Comparison of ENCODE assay signal across 25 mouse cellular contexts in the genomic region with DNA sequence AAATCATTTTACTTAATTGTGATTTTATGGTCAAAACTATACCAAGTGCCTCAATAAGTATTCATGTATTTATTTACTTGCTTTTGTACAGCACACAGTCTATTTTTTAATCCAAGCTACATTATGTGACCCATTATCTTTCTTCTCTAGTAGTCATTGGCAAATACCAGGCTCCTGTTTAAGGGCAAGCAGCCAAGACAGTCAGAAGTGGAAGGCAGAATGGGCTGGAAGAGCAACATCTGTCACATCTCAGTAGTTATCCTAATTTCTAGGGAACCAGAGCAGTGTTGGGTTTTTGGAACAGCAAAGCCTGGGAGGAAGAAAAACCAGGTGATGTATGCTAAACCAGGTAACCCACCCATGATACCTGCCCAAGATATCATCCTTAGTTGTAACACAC.
DNase-seq lines count a peak whose midpoint lies in the region; ATAC-seq and TF ChIP-seq lines count a peak whose summit lies in the region.
"Had no signal": no experiment of that assay in that cellular context is flagged by ENCODE, and none has a peak within 500 bp of the region (broad histone marks: within the 10 kb centered on the region; RNA-seq: fewer than 3 reads in every experiment).

No protein-coding gene starts in this region.

- peak; percentile 49 to 53 for DNase-seq in cerebellum, postnatal 10 days
- DNase-seq in cerebellum, adult 11 months, result no peak
- DNase-seq in lung, embryonic 14.5 days, result peak; percentile 5
- no peak for DNase-seq in lung, postnatal 36 days
- DNase-seq in brain, adult 2 months (ENCODE audit: low read depth, low spot score), result peak; percentile 1
- no peak for DNase-seq in embryo, embryonic 11 days
- DNase-seq: adrenal gland, adult 2 months; adrenal gland, postnatal 14 days; B cell, adult 2 months; cerebellum, adult 11-12 months; cerebellum, adult 9-10 months; gastrocnemius, postnatal 10 days; gastrocnemius, postnatal 36 days; kidney, adult 18-20 months had no signal

- no peak overlapping the region for H3K27ac ChIP-seq in lung, embryonic 14.5 days (ENCODE audit: low read depth)
- H3K27ac ChIP-seq: forebrain, embryonic 10.5 days; forebrain, embryonic 13.5 days; hindbrain, embryonic 13.5 days had no signal

- no peak for ATAC-seq in lung, embryonic 14.5 days (ENCODE audit: insufficient read depth)
- ATAC-seq: forebrain, embryonic 13.5 days; forebrain, embryonic 16.5 days; hindbrain, embryonic 16.5 days; inflammation-experienced regulatory T-cells, adult 6 months; intestine, embryonic 16.5 days; Patski had no signal

- H3K27me3 ChIP-seq in lung, embryonic 14.5 days (ENCODE audit: insufficient read depth, low read length), result no peaks in the 10 kb centered on the region
- H3K27me3 ChIP-seq: CH12.LX; forebrain, embryonic 13.5 days; hindbrain, embryonic 13.5 days had no signal

- H3K4me2 ChIP-seq in lung, embryonic 14.5 days, result no peak overlapping the region
- H3K4me2 ChIP-seq: forebrain, embryonic 13.5 days; heart, embryonic 11.5 days; hindbrain, embryonic 13.5 days had no signal

- no peaks in the 10 kb centered on the region for H3K4me1 ChIP-seq in lung, embryonic 14.5 days (ENCODE audit: insufficient read depth)
- H3K4me1 ChIP-seq: forebrain, embryonic 10.5 days; forebrain, embryonic 13.5 days; hindbrain, embryonic 13.5 days had no signal

- H3K36me3 ChIP-seq in lung, embryonic 14.5 days (ENCODE audit: insufficient read depth), result no peaks in the 10 kb centered on the region
- H3K36me3 ChIP-seq: forebrain, embryonic 10.5 days; G1E; hindbrain, embryonic 13.5 days had no signal

- TF ChIP-seq CTCF in lung, embryonic 14.5 days (IDR thresholded peaks at IDR 0.05; ENCODE audit: low read depth), result no peak

- no peaks in the 10 kb centered on the region for H3K9me3 ChIP-seq in lung, embryonic 14.5 days (ENCODE audit: low read depth, low read length)
- H3K9me3 ChIP-seq: forebrain, embryonic 10.5 days; forebrain, embryonic 13.5 days; G1E; hindbrain, embryonic 13.5 days had no signal

- no peak overlapping the region for H3K4me3 ChIP-seq in lung, embryonic 14.5 days (ENCODE audit: low read depth, low read length)
- H3K4me3 ChIP-seq: forebrain, embryonic 10.5 days; forebrain, embryonic 13.5 days; hindbrain, embryonic 13.5 days had no signal

- H3K9ac ChIP-seq in lung, embryonic 14.5 days, result no peak overlapping the region
- H3K9ac ChIP-seq: forebrain, embryonic 13.5 days; hindbrain, embryonic 13.5 days had no signal

Comparison
In these comparisons a context has a peak if more than half of its experiments do, and no peak if none do; other contexts are left out.
1. DNase-seq: peak in cerebellum, postnatal 10 days (2 of 2), lung, embryonic 14.5 days (single experiment) and brain, adult 2 months (single experiment); none in cerebellum, adult 11 months (single experiment), lung, postnatal 36 days (single experiment) and embryo, embryonic 11 days (single experiment).